Mouse (Mus musculus) bone marrow, adult 2 months (tissue): ENCODE measurements around the gene Ttc23.

Experiments
- CTCF ChIP-seq: fragments of 200-500 bp; IDR thresholded peaks from 2 replicates; pipeline ENCODE4 v1.5.1; 2011; ENCODE audit warnings: low read length, control low read depth; ENCODE audit not compliant: control insufficient read depth, insufficient read depth
- POLR2A ChIP-seq: fragments of 200-500 bp; IDR thresholded peaks from 2 replicates; pipeline ENCODE4 v1.6.1; 2011; ENCODE audit warnings: low read depth, mild to moderate bottlenecking, control low read depth, low read length, borderline replicate concordance; ENCODE audit not compliant: control insufficient read depth

DNA sequence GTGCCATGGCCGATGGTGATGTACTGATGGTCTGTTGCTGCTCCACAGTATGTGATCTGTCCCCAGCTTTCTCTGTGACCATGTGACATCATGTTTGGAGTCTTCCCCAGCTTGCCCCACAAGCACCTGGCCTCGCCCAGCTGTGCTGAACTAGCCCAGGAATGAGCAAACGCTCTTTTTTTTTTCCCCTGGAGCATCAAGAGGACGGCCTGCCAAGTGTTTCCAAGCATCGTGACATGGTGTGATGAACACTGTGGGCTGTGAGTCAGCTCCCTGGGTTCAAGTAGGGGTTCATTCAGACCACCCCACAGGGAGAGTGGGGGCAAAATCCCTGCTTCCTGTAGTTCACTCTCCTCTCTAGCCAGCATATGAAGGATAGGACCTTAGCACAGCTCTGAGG lies 26.4 kb downstream of the Ttc23 start:
- no peak for TF ChIP-seq POLR2A
- TF ChIP-seq CTCF, result no peak
